Mouse (Mus musculus) heart, embryonic 16.5 days (tissue): ENCODE results near the gene Pdlim4. TPM values are rescaled to one million over a fixed set of nuclear protein-coding genes. Genes with fewer than 3 reads are reported as not detected.
A peak's percentile ranks its signal among the peaks of the same experiment; 100 is the strongest.

Experiments
- ATAC-seq: fragments of 200-750 bp; cut with Nextera tagmentation; replicated peaks from 2 replicates; pipeline ENCODE4 v1.8.0; 2017; ENCODE audit warnings: moderate number of reproducible peaks; ENCODE audit not compliant: insufficient read depth, low FRiP score; ENCODE audit errors: extremely low read depth
- H3K27ac ChIP-seq: fragments of 300-500 bp; sonication (generic); 2 replicates; pipeline ENCODE4 v1.5.1; 2014; ENCODE audit warnings: mild to moderate bottlenecking, low read length, control low read depth, moderate library complexity
- H3K27me3 ChIP-seq: fragments of 300-500 bp; sonication (generic); 2 replicates; pipeline ENCODE4 v1.6.1; 2014; ENCODE audit warnings: low read length, mixed read lengths; ENCODE audit not compliant: control insufficient read depth, insufficient read depth
- H3K36me3 ChIP-seq: fragments of 300-500 bp; sonication (generic); 2 replicates; pipeline ENCODE4 v1.6.1; 2014; ENCODE audit not compliant: control insufficient read depth, insufficient read depth
- H3K4me1 ChIP-seq: fragments of 300-500 bp; sonication (generic); 2 replicates; pipeline ENCODE4 v1.6.1; 2014; ENCODE audit warnings: low read length, mixed read lengths; ENCODE audit not compliant: control insufficient read depth, insufficient read depth
- H3K4me2 ChIP-seq: fragments of 300-500 bp; sonication (generic); 2 replicates; pipeline ENCODE4 v1.6.1; 2014; ENCODE audit warnings: low read depth, mild to moderate bottlenecking, control low read depth, low read length
- H3K4me3 ChIP-seq: fragments of 300-500 bp; sonication (generic); 2 replicates; pipeline ENCODE4 v1.5.1; 2014; ENCODE audit warnings: mild to moderate bottlenecking, control low read depth, low read length
- H3K9ac ChIP-seq: fragments of 300-500 bp; sonication (generic); 2 replicates; pipeline ENCODE4 v1.6.1; 2014; ENCODE audit warnings: low read length, control low read depth
- H3K9me3 ChIP-seq: fragments of 300-500 bp; sonication (generic); replicated peaks from 2 replicates; pipeline ENCODE4 v1.6.1; 2016; ENCODE audit warnings: low read length; ENCODE audit not compliant: control insufficient read depth
- WGBS: fragments of 180-500 bp; shearing (Covaris S2); extraction: QIAGEN DNeasy Blood & Tissue Kit; methylation state at CpG from one replicate; pipeline ENCODE4 v1.1.7; 2014; 5-methylcytosine and 5-hydroxymethylcytosine counted together
- polyA plus RNA-seq: library from polyadenylated mRNA; unstranded; fragments of >200 nt; fragmentation: Nextera tagmentation; extraction: Ambion mirVana; gene quantifications from 2 replicates; pipeline ENCODE4 v1.2.1, GENCODE M21; 2015

The Pdlim4 gene
- polyA plus RNA-seq, 1 experiment from 2014 or later, result 26.4 TPM

GRCm38 (mm10) chr11:54111976-54112741 lies 43.3 kb upstream of the Pdlim4 start:
- peak overlapping the region; percentile 54 for H3K4me2 ChIP-seq
- no peaks in the 10 kb centered on the region for H3K27me3 ChIP-seq
- no peaks in the 10 kb centered on the region for H3K9me3 ChIP-seq
- peaks cover 76% of the 10 kb centered on the region for H3K4me1 ChIP-seq
- ATAC-seq, result no peak
- 65% methylated on average over 21 of the region's 21 CpGs for WGBS
- H3K9ac ChIP-seq, result 0 out of 2 replicates have a peak overlapping the region, but pooled peaks have one; percentile 27
- peak overlapping the region; percentile 93 for H3K27ac ChIP-seq
- no peak overlapping the region for H3K4me3 ChIP-seq
- H3K36me3 ChIP-seq, result peaks cover 6% of the 10 kb centered on the region; the same call in 1 of the 2 replicates

DNA sequence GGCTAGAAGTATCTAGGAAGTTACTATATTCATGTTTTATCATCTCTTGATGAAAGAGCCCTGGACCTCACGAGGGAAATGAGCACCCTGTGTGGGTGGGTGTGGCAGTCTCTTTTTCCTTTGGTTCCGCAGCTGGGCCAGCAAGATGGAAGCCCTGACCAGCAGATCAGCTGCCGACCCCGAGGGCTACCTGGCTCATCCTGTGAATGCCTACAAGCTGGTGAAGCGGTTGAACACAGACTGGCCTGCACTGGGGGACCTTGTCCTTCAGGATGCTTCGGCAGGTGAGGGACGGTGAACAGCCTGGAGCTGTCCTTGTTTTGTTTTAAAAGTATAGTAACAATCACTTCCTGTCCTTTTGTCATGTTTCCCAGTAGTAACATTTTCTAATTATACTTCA lies 42.5 kb upstream of the Pdlim4 start:
- ATAC-seq, result no peak
- peaks cover 77% of the 10 kb centered on the region for H3K4me1 ChIP-seq
- peaks cover 3% of the 10 kb centered on the region; the same call in 1 of the 2 replicates for H3K36me3 ChIP-seq
- no peak overlapping the region for H3K27ac ChIP-seq
- no peaks in the 10 kb centered on the region for H3K9me3 ChIP-seq
- no peak overlapping the region; the same call in 1 of the 2 replicates for H3K9ac ChIP-seq
- H3K4me2 ChIP-seq, result no peak overlapping the region
- no peaks in the 10 kb centered on the region for H3K27me3 ChIP-seq
- 85% methylated on average over 7 of the region's 7 CpGs for WGBS
- no peak overlapping the region for H3K4me3 ChIP-seq

DNA sequence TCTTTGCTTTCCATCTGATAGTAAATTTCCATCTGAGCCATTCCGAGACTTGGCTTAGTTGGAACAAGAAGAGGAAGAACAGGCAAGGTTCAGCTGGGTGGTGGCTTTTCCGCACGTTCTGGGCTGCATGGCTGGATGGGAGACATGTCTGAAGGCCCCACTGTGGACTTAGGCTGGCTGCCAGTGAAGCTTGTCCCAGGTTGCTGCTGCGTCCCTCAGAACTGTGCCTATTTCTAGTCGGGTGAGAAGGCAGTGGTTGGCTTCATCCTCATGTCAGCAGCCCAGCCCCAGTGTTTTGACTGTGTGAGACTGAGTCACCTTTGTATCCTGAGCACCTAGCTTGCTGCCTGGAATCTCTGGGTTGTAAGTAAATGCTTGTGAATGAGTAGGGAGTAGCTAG lies 40.1 kb upstream of the Pdlim4 start:
- H3K4me2 ChIP-seq, result no peak overlapping the region
- H3K36me3 ChIP-seq, result peaks cover 8% of the 10 kb centered on the region; the same call in 1 of the 2 replicates
- no peaks in the 10 kb centered on the region for H3K27me3 ChIP-seq
- 27% methylated on average over 5 of the region's 5 CpGs for WGBS
- peak overlapping the region; percentile 87 for H3K27ac ChIP-seq
- no peaks in the 10 kb centered on the region for H3K9me3 ChIP-seq
- H3K4me3 ChIP-seq, result no peak overlapping the region
- H3K9ac ChIP-seq, result 0 out of 2 replicates have a peak overlapping the region, but pooled peaks have one; percentile 38
- ATAC-seq, result peak; percentile 37
- H3K4me1 ChIP-seq, result peaks cover 61% of the 10 kb centered on the region

GRCm38 (mm10) chr11:54108131-54108530 lies 39.3 kb upstream of the Pdlim4 start:
- H3K4me1 ChIP-seq, result peaks cover 58% of the 10 kb centered on the region
- H3K9ac ChIP-seq, result 0 out of 2 replicates have a peak overlapping the region, but pooled peaks have one; percentile 7
- peak overlapping the region; percentile 87 for H3K27ac ChIP-seq
- H3K9me3 ChIP-seq, result no peaks in the 10 kb centered on the region
- no peaks in the 10 kb centered on the region for H3K27me3 ChIP-seq
- H3K36me3 ChIP-seq, result peaks cover 8% of the 10 kb centered on the region; the same call in 1 of the 2 replicates
- no peak overlapping the region for H3K4me3 ChIP-seq
- 73% methylated on average over 3 of the region's 3 CpGs for WGBS
- ATAC-seq, result no peak
- H3K4me2 ChIP-seq, result no peak overlapping the region

DNA sequence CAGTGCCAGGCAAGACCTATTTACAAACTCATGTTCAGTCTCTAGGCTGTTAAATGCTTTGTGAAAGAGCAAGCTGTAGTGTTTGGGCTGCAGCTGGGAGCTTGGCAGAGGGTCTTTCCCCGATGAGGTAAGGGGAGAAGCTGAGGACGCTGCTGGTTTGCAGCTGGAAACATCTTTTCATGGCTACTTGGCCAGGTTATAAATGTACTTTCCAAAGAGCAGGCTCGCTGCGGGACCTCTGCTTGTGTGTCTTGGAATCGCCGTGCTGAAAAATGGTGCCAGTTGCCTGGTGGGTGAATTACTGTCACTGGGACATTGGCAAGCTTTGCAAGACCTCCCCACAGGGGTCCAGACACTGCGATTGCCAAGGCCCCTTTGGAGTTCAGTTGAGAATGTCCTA lies 38.4 kb upstream of the Pdlim4 start:
- H3K4me3 ChIP-seq, result no peak overlapping the region
- peaks cover 8% of the 10 kb centered on the region; the same call in 1 of the 2 replicates for H3K36me3 ChIP-seq
- H3K9me3 ChIP-seq, result no peaks in the 10 kb centered on the region
- ATAC-seq, result no peak
- H3K9ac ChIP-seq, result no peak overlapping the region
- H3K27ac ChIP-seq, result no peak overlapping the region
- 90% methylated on average over 7 of the region's 7 CpGs for WGBS
- no peaks in the 10 kb centered on the region for H3K27me3 ChIP-seq
- H3K4me2 ChIP-seq, result no peak overlapping the region
- H3K4me1 ChIP-seq, result peaks cover 61% of the 10 kb centered on the region

DNA sequence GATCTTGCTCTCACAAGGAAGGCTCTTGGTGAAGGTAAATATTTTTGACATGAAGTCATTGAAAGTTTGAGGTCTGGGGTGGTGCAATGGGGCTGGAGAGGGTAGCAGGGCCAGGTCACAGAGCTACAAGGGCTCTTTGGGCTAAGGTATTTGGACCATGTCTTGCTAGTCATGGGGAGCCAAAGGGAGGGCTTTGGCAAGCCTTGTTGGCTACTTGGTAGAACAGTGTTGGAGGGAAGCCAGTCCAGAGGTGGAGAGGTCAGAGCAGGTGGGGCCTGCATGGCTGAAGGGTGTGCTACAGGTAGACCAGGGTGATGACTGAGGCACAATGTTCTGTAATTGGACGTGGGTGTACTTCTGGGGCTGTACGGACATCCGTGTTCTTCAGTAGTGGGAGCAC lies 37.9 kb upstream of the Pdlim4 start:
- H3K9ac ChIP-seq, result no peak overlapping the region
- H3K4me1 ChIP-seq, result peaks cover 58% of the 10 kb centered on the region
- no peak for ATAC-seq
- H3K36me3 ChIP-seq, result peaks cover 8% of the 10 kb centered on the region; the same call in 1 of the 2 replicates
- no peak overlapping the region for H3K4me2 ChIP-seq
- no peaks in the 10 kb centered on the region for H3K9me3 ChIP-seq
- no peak overlapping the region for H3K27ac ChIP-seq
- H3K27me3 ChIP-seq, result no peaks in the 10 kb centered on the region
- H3K4me3 ChIP-seq, result no peak overlapping the region
- 83% methylated on average over 3 of the region's 3 CpGs for WGBS

GRCm38 (mm10) chr11:54105011-54105410 lies 36.2 kb upstream of the Pdlim4 start:
- no peak for ATAC-seq
- no peak overlapping the region for H3K4me2 ChIP-seq
- no peaks in the 10 kb centered on the region for H3K27me3 ChIP-seq
- 0 out of 2 replicates have a peak, but pooled peaks cover 4% of the 10 kb centered on the region for H3K36me3 ChIP-seq
- 76% methylated on average over 6 of the region's 6 CpGs for WGBS
- H3K4me3 ChIP-seq, result no peak overlapping the region
- H3K4me1 ChIP-seq, result peaks cover 60% of the 10 kb centered on the region
- no peak overlapping the region for H3K27ac ChIP-seq
- H3K9me3 ChIP-seq, result no peaks in the 10 kb centered on the region
- no peak overlapping the region for H3K9ac ChIP-seq

GRCm38 (mm10) chr11:54102706-54103449 lies 34.1 kb upstream of the Pdlim4 start:
- H3K27me3 ChIP-seq, result no peaks in the 10 kb centered on the region
- ATAC-seq, result no peak
- H3K4me2 ChIP-seq, result peak overlapping the region; percentile 99
- H3K4me3 ChIP-seq, result peak overlapping the region; percentile 15
- H3K36me3 ChIP-seq, result 0 out of 2 replicates have a peak, but pooled peaks cover 4% of the 10 kb centered on the region
- H3K9me3 ChIP-seq, result no peaks in the 10 kb centered on the region
- 40% methylated on average over 10 of the region's 10 CpGs for WGBS
- peak overlapping the region; percentile 26; the same call in 1 of the 2 replicates for H3K27ac ChIP-seq
- peak overlapping the region; percentile 40 for H3K9ac ChIP-seq
- H3K4me1 ChIP-seq, result peaks cover 39% of the 10 kb centered on the region

GRCm38 (mm10) chr11:54101701-54102100 lies 32.9 kb upstream of the Pdlim4 start:
- no peak overlapping the region for H3K27ac ChIP-seq
- peak overlapping the region; percentile 85 for H3K4me3 ChIP-seq
- 79% methylated on average over 9 of the region's 9 CpGs for WGBS
- no peaks in the 10 kb centered on the region for H3K27me3 ChIP-seq
- 0 out of 2 replicates have a peak, but pooled peaks cover 4% of the 10 kb centered on the region for H3K36me3 ChIP-seq
- peak overlapping the region; percentile 99 for H3K4me2 ChIP-seq
- H3K4me1 ChIP-seq, result peaks cover 38% of the 10 kb centered on the region
- ATAC-seq, result no peak
- peak overlapping the region; percentile 87 for H3K9ac ChIP-seq
- H3K9me3 ChIP-seq, result no peaks in the 10 kb centered on the region
